Mouse (Mus musculus) lung, embryonic 15.5 days (tissue): ENCODE results near the gene Ryk. TPM values are rescaled to one million over a fixed set of nuclear protein-coding genes. Genes with fewer than 3 reads are reported as not detected.
"Not testable (repeated sequence)": the region's sequence is repeated elsewhere in the genome, so short reads cannot be mapped to it uniquely, and the experiment has no call there.

Source experiments
- ATAC-seq: fragments of 200-750 bp; cut with Nextera tagmentation; 2 replicates; pipeline ENCODE4 v1.8.0; 2017; ENCODE audit warnings: moderate number of reproducible peaks, borderline replicate concordance; ENCODE audit not compliant: low FRiP score, low TSS enrichment; ENCODE audit errors: extremely low read depth
- H3K27ac ChIP-seq: fragments of 300-500 bp; sonication (generic); 2 replicates; pipeline ENCODE4 v1.5.1; 2015; ENCODE audit warnings: moderate library complexity, mild to moderate bottlenecking, inconsistent platforms
- H3K27me3 ChIP-seq: fragments of 300-500 bp; sonication (generic); 2 replicates; pipeline ENCODE4 v1.6.1; 2015; ENCODE audit warnings: inconsistent platforms
- H3K36me3 ChIP-seq: fragments of 300-500 bp; sonication (generic); 2 replicates; pipeline ENCODE4 v1.6.1; 2015; ENCODE audit warnings: inconsistent platforms
- H3K4me1 ChIP-seq: fragments of 300-500 bp; sonication (generic); 2 replicates; pipeline ENCODE4 v1.6.1; 2015; ENCODE audit warnings: inconsistent platforms
- H3K4me2 ChIP-seq: fragments of 300-500 bp; sonication (generic); 2 replicates; pipeline ENCODE4 v1.6.1; 2015; ENCODE audit warnings: inconsistent platforms, mild to moderate bottlenecking, moderate library complexity
- H3K4me3 ChIP-seq: fragments of 300-500 bp; sonication (generic); 2 replicates; pipeline ENCODE4 v1.5.1; 2015; ENCODE audit warnings: mild to moderate bottlenecking, inconsistent platforms
- H3K9ac ChIP-seq: fragments of 300-500 bp; sonication (generic); 2 replicates; pipeline ENCODE4 v1.6.1; 2015; ENCODE audit warnings: inconsistent platforms
- H3K9me3 ChIP-seq: fragments of 300-500 bp; sonication (generic); 2 replicates; pipeline ENCODE4 v1.6.1; 2016; ENCODE audit warnings: inconsistent platforms
- WGBS: fragments of 180-500 bp; shearing (Covaris S2); methylation state at CpG from one replicate; pipeline ENCODE4 v1.1.7; 2015; 5-methylcytosine and 5-hydroxymethylcytosine counted together
- polyA plus RNA-seq: library from polyadenylated mRNA; unstranded; fragments of >200 nt; fragmentation: Nextera tagmentation; extraction: Ambion mirVana; gene quantifications from 2 replicates; pipeline ENCODE4 v1.2.1, GENCODE M21; 2015

Ryk gene
- polyA plus RNA-seq, 1 experiment from 2014 or later, result 23.4 TPM

DNA sequence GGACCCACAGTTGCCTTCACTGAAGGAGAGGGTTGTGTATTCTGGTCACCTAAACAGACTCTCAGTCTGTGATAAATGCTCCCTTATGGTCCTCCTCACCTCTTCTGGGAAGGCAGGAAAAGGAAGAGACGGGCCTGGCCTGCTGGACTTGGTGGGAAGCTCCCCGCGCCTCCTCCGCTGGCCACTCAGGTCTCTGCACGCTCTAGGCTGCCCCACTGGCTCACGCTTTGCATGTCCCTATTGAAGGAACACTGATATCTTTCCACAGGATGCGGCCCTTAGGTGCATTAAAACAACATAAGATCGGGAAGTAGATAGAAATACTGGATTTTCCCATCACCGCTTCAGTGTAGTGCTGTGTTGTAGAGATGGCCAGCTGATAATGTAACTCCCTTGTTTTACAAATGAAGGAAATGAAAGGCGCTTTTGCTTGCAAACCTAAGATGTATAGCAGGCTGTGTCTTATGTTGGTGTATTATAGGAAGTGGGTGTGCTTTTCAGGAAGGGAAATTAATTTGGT, 77.9 kb downstream of the Ryk start:
- H3K27me3 ChIP-seq, result no peaks in the 10 kb centered on the region
- H3K4me2 ChIP-seq, result no peak overlapping the region
- H3K27ac ChIP-seq, result no peak overlapping the region; the same call in 1 of the 2 replicates
- H3K4me3 ChIP-seq, result no peak overlapping the region
- no peaks in the 10 kb centered on the region for H3K9me3 ChIP-seq
- 82% methylated on average over 10 of the region's 10 CpGs for WGBS
- peaks cover 14% of the 10 kb centered on the region for H3K4me1 ChIP-seq
- no peak for ATAC-seq
- no peak overlapping the region for H3K9ac ChIP-seq
- peaks cover 37% of the 10 kb centered on the region for H3K36me3 ChIP-seq

DNA sequence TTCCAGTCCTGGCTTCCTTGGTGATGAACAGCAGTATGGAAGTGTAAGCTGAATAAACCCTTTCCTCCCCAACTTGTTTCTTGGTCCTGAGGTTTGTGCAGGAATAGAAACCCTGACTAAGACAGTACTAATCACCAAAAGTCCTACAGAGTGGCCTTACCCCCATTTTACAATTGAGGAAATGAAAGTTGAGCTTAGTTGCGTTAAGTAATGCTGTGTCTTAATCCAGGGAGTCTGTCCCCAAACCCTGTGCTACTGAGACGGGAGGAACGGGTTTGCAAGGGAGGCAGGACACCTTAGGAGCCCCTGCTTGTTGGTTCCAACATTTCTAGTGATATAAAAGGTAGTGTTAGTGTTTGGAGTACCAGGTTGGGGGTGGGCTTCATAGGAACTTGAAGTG, 78.9 kb downstream of the Ryk start:
- Histone ChIP-seq H3K4me1 (peaks cover 14% of the 10 kb centered on the region), H3K27ac (peak overlapping the region; percentile 46; the same call in 1 of the 2 replicates), H3K36me3 (peaks cover 27% of the 10 kb centered on the region)
- not testable (repeated sequence) for H3K4me2 ChIP-seq, ATAC-seq, H3K4me3 ChIP-seq, H3K9ac ChIP-seq, H3K9me3 ChIP-seq, H3K27me3 ChIP-seq
- 86% methylated on average over 3 of the region's 3 CpGs for WGBS

DNA sequence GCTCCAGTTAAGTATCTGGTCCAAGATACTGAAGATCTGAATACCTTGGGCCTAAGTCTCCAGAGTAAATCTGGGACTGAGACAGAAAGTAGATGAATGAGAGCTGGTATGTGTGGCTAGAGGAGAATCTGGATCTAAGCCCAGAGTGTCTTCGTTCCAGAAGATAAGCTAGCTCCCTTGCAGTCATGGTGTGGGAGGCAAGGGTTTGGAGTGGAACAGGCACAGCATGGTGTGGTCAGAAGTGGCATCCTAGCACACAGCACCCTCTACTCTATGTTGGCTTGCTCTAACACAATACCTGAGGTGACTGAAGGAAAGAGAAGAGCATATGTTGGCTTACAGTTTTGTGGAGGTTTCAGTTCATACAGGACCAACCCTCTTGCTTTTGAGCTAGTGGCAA, 79.9 kb downstream of the Ryk start:
- no peak overlapping the region for H3K4me3 ChIP-seq
- no peaks in the 10 kb centered on the region for H3K27me3 ChIP-seq
- no peaks in the 10 kb centered on the region for H3K9me3 ChIP-seq
- no peak overlapping the region for H3K9ac ChIP-seq
- peaks cover 21% of the 10 kb centered on the region for H3K36me3 ChIP-seq
- peaks cover 14% of the 10 kb centered on the region for H3K4me1 ChIP-seq
- H3K27ac ChIP-seq, result peak overlapping the region; percentile 46
- no peak overlapping the region for H3K4me2 ChIP-seq
- 25% methylated on average over 1 of the region's 1 CpGs for WGBS
- ATAC-seq, result no peak

DNA sequence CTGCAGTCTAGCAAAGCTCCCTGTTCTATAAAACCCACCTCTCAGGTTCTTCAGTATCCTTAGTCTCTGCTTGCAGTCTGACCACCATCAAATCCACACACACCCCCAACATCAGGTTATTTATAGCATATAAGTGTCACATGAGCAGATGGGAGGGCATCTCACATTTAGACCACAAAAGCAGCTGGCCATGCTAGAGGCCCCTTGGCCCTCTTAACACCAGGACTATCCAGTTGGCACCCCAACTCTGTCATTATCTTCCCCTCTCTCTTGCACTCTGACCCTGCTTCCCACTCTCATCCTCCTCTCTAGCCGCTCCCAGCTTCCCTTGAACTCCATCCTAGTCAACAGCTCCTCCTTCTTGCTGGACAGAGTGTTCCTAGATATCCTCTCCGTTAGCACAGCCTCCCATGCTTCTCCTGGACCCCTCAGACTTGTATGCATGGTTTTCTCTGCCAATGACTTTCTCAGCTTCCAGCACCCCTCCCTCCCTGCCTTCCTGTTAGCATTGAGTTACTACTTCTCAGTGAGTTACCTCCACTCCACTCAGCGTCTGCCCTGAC, 80.7 kb downstream of the Ryk start:
- no peak overlapping the region for H3K9ac ChIP-seq
- H3K27me3 ChIP-seq, result no peaks in the 10 kb centered on the region
- H3K36me3 ChIP-seq, result peaks cover 14% of the 10 kb centered on the region
- H3K4me2 ChIP-seq, result no peak overlapping the region
- H3K4me3 ChIP-seq, result no peak overlapping the region
- ATAC-seq, result peak; percentile 35
- H3K9me3 ChIP-seq, result no peaks in the 10 kb centered on the region
- peak overlapping the region; percentile 68 for H3K27ac ChIP-seq
- peaks cover 14% of the 10 kb centered on the region for H3K4me1 ChIP-seq
- WGBS, result 45% methylated on average over 3 of the region's 3 CpGs

DNA sequence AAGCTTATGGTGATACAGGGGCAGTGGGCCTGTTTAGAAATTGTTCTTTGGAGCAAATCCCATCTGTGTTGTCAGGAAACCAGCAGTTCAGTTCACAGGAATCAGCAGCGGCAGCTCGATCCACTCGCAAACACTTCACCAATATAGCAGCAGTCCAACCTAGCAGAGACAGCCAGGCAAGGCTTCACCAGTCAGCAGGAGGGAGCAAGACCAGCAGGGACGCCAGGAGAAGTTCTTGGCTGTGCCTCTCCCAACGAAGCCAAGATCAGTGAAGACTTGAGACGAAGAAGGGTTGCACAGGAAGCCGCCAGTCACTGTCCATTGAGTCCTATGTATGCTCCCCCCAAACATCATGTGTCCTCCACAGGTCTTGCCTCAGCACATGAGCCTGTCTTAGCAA, 81.4 kb downstream of the Ryk start:
- ATAC-seq, result peak; percentile 21; the same call in 1 of the 2 replicates
- WGBS, result 64% methylated on average over 7 of the region's 7 CpGs
- no peak overlapping the region for H3K9ac ChIP-seq

GRCm38 (mm10) chr9:102917532-102918129, 82.9 kb downstream of the Ryk start:
- Histone ChIP-seq H3K9me3 (no peaks in the 10 kb centered on the region), H3K9ac (no peak overlapping the region), H3K4me1 (peaks cover 14% of the 10 kb centered on the region), H3K27me3 (no peaks in the 10 kb centered on the region), H3K4me3 (no peak overlapping the region), H3K36me3 (0 out of 2 replicates have a peak, but pooled peaks cover 5% of the 10 kb centered on the region), H3K27ac (no peak overlapping the region), H3K4me2 (no peak overlapping the region)
- ATAC-seq, result no peak
- WGBS, result 71% methylated on average over 8 of the region's 8 CpGs

More for the DNA sequence above, 81.4 kb downstream of the Ryk start:
- H3K27ac ChIP-seq, result peak overlapping the region; percentile 68
- no peaks in the 10 kb centered on the region for H3K27me3 ChIP-seq
- H3K4me2 ChIP-seq, result no peak overlapping the region
- H3K36me3 ChIP-seq, result peaks cover 8% of the 10 kb centered on the region
- H3K4me3 ChIP-seq, result no peak overlapping the region
- no peaks in the 10 kb centered on the region for H3K9me3 ChIP-seq
- H3K4me1 ChIP-seq, result peaks cover 14% of the 10 kb centered on the region

DNA sequence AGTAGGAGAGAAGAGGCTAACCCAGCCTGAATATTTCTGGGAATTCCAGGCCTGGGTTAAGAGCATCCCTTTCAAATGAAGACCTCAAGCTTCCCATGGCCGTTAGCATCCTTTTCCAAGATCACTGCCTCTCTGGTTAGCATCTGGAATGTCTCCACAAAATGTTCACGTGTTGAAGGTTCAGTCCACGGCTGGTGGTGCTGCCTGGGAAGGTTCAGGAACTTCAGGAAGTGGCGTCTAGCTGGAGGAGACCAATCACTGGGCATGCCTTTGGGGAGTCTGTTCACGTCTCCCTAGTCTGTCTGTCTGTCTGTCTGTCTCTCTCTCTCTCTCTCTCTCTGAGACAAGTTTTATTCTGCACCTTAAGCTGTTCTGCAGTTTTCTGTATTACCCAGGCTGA, 84.8 kb downstream of the Ryk start:
- Histone ChIP-seq H3K4me2 (no peak overlapping the region), H3K9me3 (no peaks in the 10 kb centered on the region), H3K4me1 (peaks cover 14% of the 10 kb centered on the region), H3K27ac (no peak overlapping the region), H3K36me3 (0 out of 2 replicates have a peak, but pooled peaks cover 5% of the 10 kb centered on the region), H3K9ac (no peak overlapping the region), H3K27me3 (no peaks in the 10 kb centered on the region), H3K4me3 (no peak overlapping the region)
- 63% methylated on average over 5 of the region's 5 CpGs for WGBS
- ATAC-seq, result no peak

DNA sequence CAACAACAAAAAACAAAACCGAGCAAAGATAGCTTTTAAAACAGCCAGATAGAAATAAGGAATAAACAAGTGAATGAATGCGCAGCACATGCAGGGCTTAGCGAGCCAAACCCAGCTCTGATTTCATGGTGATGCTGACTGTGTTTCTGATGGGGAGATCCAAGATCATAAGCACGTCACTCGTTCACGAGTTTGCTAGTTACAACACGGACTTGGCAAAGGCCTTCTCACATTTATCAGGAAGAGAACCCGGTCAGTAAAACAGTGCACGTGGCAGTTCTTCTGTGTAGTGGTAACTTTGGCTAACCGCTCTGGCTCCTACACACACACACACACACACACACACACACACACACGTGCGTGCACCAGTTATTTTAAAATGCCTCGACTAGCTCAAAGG, 87.1 kb downstream of the Ryk start:
- no peak overlapping the region for H3K4me2 ChIP-seq
- H3K27ac ChIP-seq, result no peak overlapping the region
- H3K4me1 ChIP-seq, result no peaks in the 10 kb centered on the region
- no peaks in the 10 kb centered on the region for H3K9me3 ChIP-seq
- no peak overlapping the region for H3K9ac ChIP-seq
- H3K4me3 ChIP-seq, result no peak overlapping the region
- H3K27me3 ChIP-seq, result no peaks in the 10 kb centered on the region
- no peaks in the 10 kb centered on the region for H3K36me3 ChIP-seq
- ATAC-seq, result no peak
- 60% methylated on average over 13 of the region's 13 CpGs for WGBS

DNA sequence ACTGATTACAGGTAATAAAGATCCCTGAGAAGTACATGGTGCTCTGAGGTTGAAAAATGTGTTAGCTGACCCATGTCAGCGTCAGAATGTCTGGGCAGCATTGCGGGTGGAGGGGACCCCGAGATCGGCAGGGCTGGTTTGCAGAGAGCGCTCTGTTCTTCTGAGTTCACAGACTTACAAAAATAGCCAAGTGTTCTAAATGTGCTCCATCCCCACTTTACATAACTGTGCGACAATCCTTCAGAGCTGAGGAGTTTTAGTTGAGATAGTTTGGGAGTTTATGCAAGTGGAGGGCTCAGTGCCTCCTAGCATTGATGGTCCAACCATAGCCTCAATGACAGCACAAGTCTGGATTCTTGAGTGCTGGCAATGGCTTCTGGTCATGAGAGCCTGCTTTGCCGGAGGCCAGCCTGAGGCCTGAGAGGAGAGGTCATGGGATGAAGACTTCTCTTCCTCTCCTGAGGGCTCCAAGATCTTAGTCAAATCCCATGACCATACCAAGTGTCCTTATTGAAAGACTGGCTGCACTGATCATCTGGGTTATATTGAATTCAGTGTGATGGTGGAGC, 88.2 kb downstream of the Ryk start:
- Histone ChIP-seq H3K9ac (no peak overlapping the region), H3K4me2 (no peak overlapping the region), H3K27me3 (no peaks in the 10 kb centered on the region), H3K4me1 (no peaks in the 10 kb centered on the region), H3K36me3 (no peaks in the 10 kb centered on the region), H3K27ac (no peak overlapping the region), H3K9me3 (no peaks in the 10 kb centered on the region), H3K4me3 (no peak overlapping the region)
- no peak for ATAC-seq
- WGBS, result 89% methylated on average over 7 of the region's 7 CpGs

DNA sequence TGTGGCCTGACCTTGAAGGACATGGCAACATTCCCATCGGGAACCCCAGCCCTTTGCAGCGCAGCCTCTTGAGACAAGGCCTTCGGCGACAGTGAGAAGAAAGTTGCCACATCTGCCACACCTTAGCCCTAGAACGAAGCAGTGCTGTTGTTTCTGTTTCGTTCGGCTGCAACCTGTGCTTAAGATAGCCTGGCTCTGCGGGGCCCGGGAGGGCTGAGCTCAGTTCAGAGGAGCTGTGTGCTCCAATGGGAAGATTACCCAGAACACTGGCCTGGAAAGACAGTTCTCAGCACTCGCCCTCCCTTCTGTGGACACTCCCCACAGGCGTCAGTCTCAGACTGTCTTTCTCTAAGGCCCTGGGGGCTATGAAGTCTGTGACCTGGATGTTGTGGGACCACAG, 89.1 kb downstream of the Ryk start:
- no peak overlapping the region for H3K27ac ChIP-seq
- no peaks in the 10 kb centered on the region for H3K27me3 ChIP-seq
- no peak for ATAC-seq
- no peak overlapping the region for H3K9ac ChIP-seq
- H3K4me2 ChIP-seq, result no peak overlapping the region
- H3K4me1 ChIP-seq, result no peaks in the 10 kb centered on the region
- 78% methylated on average over 11 of the region's 11 CpGs for WGBS
- no peak overlapping the region for H3K4me3 ChIP-seq
- no peaks in the 10 kb centered on the region for H3K9me3 ChIP-seq
- no peaks in the 10 kb centered on the region for H3K36me3 ChIP-seq

DNA sequence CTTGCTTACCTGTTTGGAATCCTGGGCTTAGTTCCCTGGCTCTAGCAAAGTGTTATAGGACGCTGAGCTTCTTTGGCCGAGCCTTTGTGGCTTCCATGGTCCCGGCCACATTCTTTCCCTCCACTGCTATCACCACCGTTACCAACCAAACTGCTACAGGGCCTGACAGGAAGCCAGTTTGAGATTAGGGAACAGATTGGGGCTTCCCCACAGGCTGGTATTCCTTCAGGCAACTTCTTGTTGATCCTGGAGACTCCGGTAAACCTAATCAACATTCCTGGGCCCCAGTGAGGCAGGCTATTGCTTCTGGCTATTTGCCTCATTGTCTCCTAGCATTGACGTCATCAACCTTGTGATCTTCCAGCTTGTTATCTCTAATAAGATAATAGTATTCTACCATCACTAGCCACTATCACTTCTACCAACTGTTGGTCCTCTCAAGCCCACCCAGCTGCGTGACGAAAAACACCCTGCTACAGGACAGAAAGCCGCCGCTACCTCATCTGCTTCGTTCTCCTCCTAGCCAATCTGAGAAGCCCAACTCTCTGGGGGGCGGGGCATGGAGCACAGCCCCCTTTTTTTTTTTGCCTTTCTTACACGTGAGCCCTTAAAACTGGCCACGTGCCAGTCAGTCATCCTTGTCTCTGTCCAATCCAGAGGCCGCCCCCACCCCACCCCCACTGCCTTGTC, 90.1 kb downstream of the Ryk start:
- no peak for ATAC-seq

GRCm38 (mm10) chr9:102926137-102926536, 91.4 kb downstream of the Ryk start:
- no peak overlapping the region for H3K27ac ChIP-seq
- H3K4me2 ChIP-seq, result no peak overlapping the region
- no peak for ATAC-seq
- 73% methylated on average over 3 of the region's 3 CpGs for WGBS
- H3K4me3 ChIP-seq, result no peak overlapping the region
- H3K4me1 ChIP-seq, result no peaks in the 10 kb centered on the region
- H3K9me3 ChIP-seq, result no peaks in the 10 kb centered on the region
- no peak overlapping the region for H3K9ac ChIP-seq
- no peaks in the 10 kb centered on the region for H3K36me3 ChIP-seq
- no peaks in the 10 kb centered on the region for H3K27me3 ChIP-seq

More for the DNA sequence above, 90.1 kb downstream of the Ryk start:
- Histone ChIP-seq H3K4me3 (no peak overlapping the region), H3K36me3 (no peaks in the 10 kb centered on the region), H3K27me3 (no peaks in the 10 kb centered on the region), H3K4me1 (no peaks in the 10 kb centered on the region), H3K9ac (no peak overlapping the region), H3K9me3 (no peaks in the 10 kb centered on the region), H3K27ac (no peak overlapping the region), H3K4me2 (no peak overlapping the region)
- WGBS, result 62% methylated on average over 15 of the region's 15 CpGs
